Mouse (Mus musculus) left cerebral cortex, postnatal 10 days (tissue): Measurements from ENCODE around the gene Cyp21a1. TPM values are rescaled to one million over a fixed set of nuclear protein-coding genes. Genes with fewer than 3 reads are reported as not detected.
A peak's percentile ranks its signal among the peaks of the same experiment; 100 is the strongest.

Experiments used
- microRNA-seq: library from miRNA; unstranded; fragments of <30 nt; microRNA quantifications from one replicate; pipeline ENCODE4 v1.2.0, GENCODE M21; 2022
- total RNA-seq, 2 experiments: library from RNA; stranded (reverse); gene quantifications; 2 replicates each; pipeline ENCODE4 v1.2.3; 2021

Gene Cyp21a1
- total RNA-seq, 2 experiments from 2014 or later: not detected

Small RNA genes lying within 50 kb of the gene (microRNA-seq; reads per million reads assigned to microRNA genes)
- gene Gm27471 (not detected), gene Mir6970 (2.9 reads per million, percentile 2 among the genes with 10 or more reads in this experiment), gene Mir6971 (4.6 reads per million, percentile 16 among the genes with 10 or more reads in this experiment)

Other genes starting within 250 kb of the Cyp21a1 start
- gene Notch4, start 240.3 kb downstream of the Cyp21a1 start, total RNA-seq: 10 to 100 TPM; 10.6 to 12.0 TPM
- gene Gpsm3, start 214.8 kb downstream of the Cyp21a1 start, total RNA-seq: 1 to 10 TPM; 3.1 to 4.1 TPM
- gene Pbx2, start 213.3 kb downstream of the Cyp21a1 start, total RNA-seq: 10 to 100 TPM; 40.3 to 40.9 TPM
- 1 to 10 TPM in 1 of 2 experiments, under 1 TPM in 1; 0.97 to 1.3 TPM for gene Ager, start 206.7 kb downstream of the Cyp21a1 start, total RNA-seq
- 100 to 1,000 TPM in 1 of 2 experiments, 10 to 100 TPM in 1; 94.8 to 101 TPM for gene Rnf5, start 200.9 kb downstream of the Cyp21a1 start, total RNA-seq
- 100 to 1,000 TPM; 180 to 182 TPM for gene Agpat1, start 200.3 kb downstream of the Cyp21a1 start, total RNA-seq
- gene Egfl8, start 188.6 kb downstream of the Cyp21a1 start, total RNA-seq: 1 to 10 TPM; 4.3 to 5.2 TPM
- 10 to 100 TPM; 31.4 to 36.7 TPM for gene Ppt2, start 176.1 kb downstream of the Cyp21a1 start, total RNA-seq
- gene Prrt1, start 175.0 kb downstream of the Cyp21a1 start, total RNA-seq: 100 to 1,000 TPM; 157 to 158 TPM
- 10 to 100 TPM; 12.5 to 13.7 TPM for gene Fkbpl, start 159.8 kb downstream of the Cyp21a1 start, total RNA-seq
- 10 to 100 TPM; 73.1 to 76.5 TPM for gene Atf6b, start 157.4 kb downstream of the Cyp21a1 start, total RNA-seq
- gene Tnxb, start 134.0 kb downstream of the Cyp21a1 start, total RNA-seq: 1 to 10 TPM; 1.7 to 1.8 TPM
- 1 to 10 TPM; 6.7 to 7.4 TPM for gene C4b, start 60.7 kb downstream of the Cyp21a1 start, total RNA-seq
- gene Stk19, start 32.4 kb upstream of the Cyp21a1 start, total RNA-seq: 10 to 100 TPM; 57.4 to 69.4 TPM
- 10 to 100 TPM; 31.2 to 33.1 TPM for gene Dxo, start 32.5 kb upstream of the Cyp21a1 start, total RNA-seq
- 10 to 100 TPM; 66.7 to 78.0 TPM for gene Skiv2l, start 45.6 kb upstream of the Cyp21a1 start, total RNA-seq
- gene Nelfe, start 45.8 kb upstream of the Cyp21a1 start, total RNA-seq: 10 to 100 TPM; 28.1 to 28.4 TPM
- under 1 TPM; 0.51 to 0.62 TPM for gene Cfb, start 58.0 kb upstream of the Cyp21a1 start, total RNA-seq
- 1 to 10 TPM; 6.3 to 6.8 TPM for gene Zbtb12, start 74.9 kb upstream of the Cyp21a1 start, total RNA-seq
- gene Gm20547, start 77.5 kb upstream of the Cyp21a1 start, total RNA-seq: not detected
- 1 to 10 TPM; 2.1 to 2.9 TPM for gene C2, start 93.7 kb upstream of the Cyp21a1 start, total RNA-seq
- gene Ehmt2, start 93.9 kb upstream of the Cyp21a1 start, total RNA-seq: 100 to 1,000 TPM; 174 to 181 TPM
- gene Slc44a4, start 109.9 kb upstream of the Cyp21a1 start, total RNA-seq: under 1 TPM; 0.14 to 0.30 TPM
- gene Neu1, start 126.7 kb upstream of the Cyp21a1 start, total RNA-seq: 10 to 100 TPM; 23.8 to 27.3 TPM
- gene Hspa1b, start 154.7 kb upstream of the Cyp21a1 start, total RNA-seq: 1 to 10 TPM; 1.2 to 2.0 TPM
- gene Gm20481, start 165.4 kb upstream of the Cyp21a1 start, total RNA-seq: not detected
- 1 to 10 TPM; 3.0 to 5.4 TPM for gene Hspa1a, start 167.6 kb upstream of the Cyp21a1 start, total RNA-seq
- gene Hspa1l, start 168.1 kb upstream of the Cyp21a1 start, total RNA-seq: under 1 TPM in 1 of 2 experiments, not detected in 1; 0.20 TPM
- 10 to 100 TPM; 25.4 to 27.2 TPM for gene Lsm2, start 177.3 kb upstream of the Cyp21a1 start, total RNA-seq
- gene Vars, start 196.4 kb upstream of the Cyp21a1 start, total RNA-seq: 10 to 100 TPM; 55.1 to 56.7 TPM
- gene Vwa7, start 212.0 kb upstream of the Cyp21a1 start, total RNA-seq: under 1 TPM; 0.18 to 0.19 TPM
- gene Sapcd1, start 223.5 kb upstream of the Cyp21a1 start, total RNA-seq: 1 to 10 TPM in 1 of 2 experiments, under 1 TPM in 1; 0.83 to 1.0 TPM
- under 1 TPM; 0.81 to 0.97 TPM for gene Msh5, start 242.2 kb upstream of the Cyp21a1 start, total RNA-seq
- 10 to 100 TPM; 14.3 to 15.8 TPM for gene Clic1, start 245.4 kb upstream of the Cyp21a1 start, total RNA-seq